Mouse (Mus musculus): ENCODE results near the gene Tmco5.

- no peak for TF ChIP-seq CTCF (IDR thresholded peaks at IDR 0.05; ENCODE audit: borderline replicate concordance, insufficient read depth, low read length)
- no peak for TF ChIP-seq POLR2A (IDR thresholded peaks at IDR 0.05; ENCODE audit: low read depth, low read length)
Observed at GRCm38 (mm10) chr2:116937166-116937565, 58.7 kb downstream of the Tmco5 start.

All from embryonic fibroblast, embryonic 13.5 days (primary cell).